Comparison of ENCODE assay signal across 7 mouse cellular contexts in genomic region chr12:80111131-80112070, GRCm38 (mm10). TPM values are rescaled to one million over a fixed set of nuclear protein-coding genes. Genes with fewer than 3 reads are reported as not detected.
A peak's percentile ranks its signal among the peaks of the same experiment; 100 is the strongest.
DNase-seq lines count a peak whose midpoint lies in the region; TF ChIP-seq lines count a peak whose summit lies in the region.

No protein-coding gene starts in this region.

- TF ChIP-seq POLR2A in lung, adult 2 months (IDR thresholded peaks at IDR 0.05; ENCODE audit: borderline replicate concordance, extremely low read depth, low read depth, low read length) = peak; percentile 18; the same call in 1 of the 2 replicates
- TF ChIP-seq POLR2A in small intestine, adult 2 months (IDR thresholded peaks at IDR 0.05; ENCODE audit: low read depth, low read length) = no peak

- H3K27me3 ChIP-seq in E14TG2a.4 (ENCODE audit: insufficient read depth, low read length) = peaks cover 36% of the 10 kb centered on the region
- no peaks in the 10 kb centered on the region for H3K27me3 ChIP-seq in small intestine, adult 2 months (ENCODE audit: control insufficient read depth, insufficient read depth, low read length)

- under 1% methylated on average over 29 of the region's 29 CpGs for WGBS in lung, adult 2 months
- WGBS in small intestine, adult 2 months = under 1% methylated on average over 29 of the region's 29 CpGs

- no peaks in the 10 kb centered on the region for H3K9me3 ChIP-seq in E14TG2a.4 (ENCODE audit: low read length)

- DNase-seq in adrenal gland, postnatal 10 days = peak; percentile 62
- peak; percentile 33 for DNase-seq in gastrocnemius, postnatal 14 days
- DNase-seq in kidney, adult 11 months = peak; percentile 58
- DNase-seq in lung, adult 2 months = peak; percentile 60
- no peak for DNase-seq in left cerebral cortex, adult 9 months (ENCODE audit: low spot score in 2 of 2)

- peaks cover 29% of the 10 kb centered on the region for H3K36me3 ChIP-seq in E14TG2a.4 (ENCODE audit: insufficient read depth, low read length)
- peaks cover 24% of the 10 kb centered on the region for H3K36me3 ChIP-seq in small intestine, adult 2 months (ENCODE audit: control insufficient read depth, insufficient read depth, low read length)

- H3K27ac ChIP-seq in small intestine, adult 2 months (ENCODE audit: insufficient read depth, low read depth, low read length) = peak overlapping the region; percentile 84

- H3K4me1 ChIP-seq in E14TG2a.4 (replicated peaks; ENCODE audit: low read depth, low read length) = peaks cover 64% of the 10 kb centered on the region
- H3K4me1 ChIP-seq in lung, adult 2 months (ENCODE audit: control insufficient read depth, insufficient read depth, low read length) = peaks cover 7% of the 10 kb centered on the region; the same call in 1 of the 2 replicates
- peaks cover 10% of the 10 kb centered on the region for H3K4me1 ChIP-seq in small intestine, adult 2 months (ENCODE audit: control insufficient read depth, insufficient read depth, insufficient read length, low read length)

- peak overlapping the region; percentile 95 for H3K4me3 ChIP-seq in E14TG2a.4 (replicated peaks; ENCODE audit: low read length)
- peak overlapping the region; percentile 98 for H3K4me3 ChIP-seq in lung, adult 2 months (replicated peaks; ENCODE audit: extremely low read depth, low read depth, low read length)
- peak overlapping the region; percentile 98 for H3K4me3 ChIP-seq in small intestine, adult 2 months (ENCODE audit: low read depth, low read length)

- TF ChIP-seq CTCF in E14TG2a.4 (conservative IDR thresholded peaks at IDR 0.05; ENCODE audit: low read length) = no peak
- TF ChIP-seq CTCF in lung, adult 2 months (IDR thresholded peaks at IDR 0.05; ENCODE audit: insufficient read depth, low read length) = no peak
- TF ChIP-seq CTCF in small intestine, adult 2 months (IDR thresholded peaks at IDR 0.05; ENCODE audit: extremely low read depth, insufficient read length, insufficient replicate concordance, low read depth, low read length) = no peak

- intact Hi-C loops in gastrocnemius, postnatal 14 days (cut with DNase I; ENCODE audit: low total_unique reads) = loop anchor here (5.0 kb wide), 1 partner anchor 499 kb away; no protein-coding TSS in a partner anchor

RNA-seq across cellular contexts. Expression of gene Zfp36l1, which starts 1.4 kb away (rescaled TPM):
- total RNA-seq in adrenal gland, postnatal 10 days (2021) = 100 to 1,000 TPM; 190 to 228 TPM
- 10 to 100 TPM; 42.4 to 53.9 TPM for total RNA-seq in gastrocnemius, postnatal 14 days (2021)
- 261 and 286 TPM in 2 replicates for polyA plus RNA-seq in lung, adult 2 months (2012; rRNA removed)
- polyA plus RNA-seq in small intestine, adult 2 months (2012; rRNA removed) = 60.1 and 118 TPM in 2 replicates

Comparison
In these comparisons a context has a peak if more than half of its experiments do, and no peak if none do; other contexts are left out.
1. DNase-seq: peak in adrenal gland, postnatal 10 days (single experiment), gastrocnemius, postnatal 14 days (single experiment), kidney, adult 11 months (single experiment) and lung, adult 2 months (single experiment); none in left cerebral cortex, adult 9 months (0 of 2).
2. Peak in every context shown above with its lines, with median percentiles within 50 percentile points of each other: H3K4me3 ChIP-seq.